1 mouse cellular context compared by ENCODE assay signal in the genomic region with DNA sequence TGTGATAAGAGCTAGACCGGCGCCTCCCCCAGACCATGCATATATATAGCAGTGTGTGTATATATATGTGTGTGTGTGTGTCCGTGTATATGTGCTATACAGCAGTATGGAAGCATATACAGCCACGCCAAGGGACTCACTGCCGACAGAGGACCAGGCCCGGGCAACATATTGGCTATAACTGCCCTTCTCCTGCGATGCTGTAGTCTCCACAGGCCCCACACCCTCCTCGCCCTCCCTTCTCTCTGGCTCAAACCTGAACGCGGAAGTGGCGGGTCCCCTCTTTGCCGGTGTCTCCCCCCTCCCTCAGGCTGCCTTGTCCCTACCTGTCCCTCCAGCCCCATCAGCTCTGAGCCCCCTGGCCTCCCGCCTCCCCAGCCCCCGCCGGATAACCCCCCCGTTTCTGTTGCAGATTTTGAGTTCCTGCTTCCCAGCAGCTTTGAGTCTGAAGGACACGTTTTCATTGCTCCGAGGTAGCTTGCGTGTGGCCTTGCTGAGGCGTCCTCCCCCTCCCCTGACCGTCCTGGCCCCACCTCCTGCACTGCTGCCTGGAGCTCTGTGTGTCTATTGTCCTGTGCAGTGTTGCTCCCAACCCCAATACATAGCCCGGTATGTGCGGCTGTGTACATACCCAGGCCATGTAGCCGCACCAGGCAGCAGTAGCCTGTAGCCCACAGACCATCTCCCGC.
TF ChIP-seq lines count a peak whose summit lies in the region.

No protein-coding gene starts in this region.

TF ChIP-seq in MEL, 35 proteins besides CTCF, POLR2A, EP300 and RAD21 (continued from another document):
- TF ChIP-seq ZKSCAN1 (IDR thresholded peaks at IDR 0.05; ENCODE audit: low read depth, low read length) (no peak), POLR2AphosphoS5 (IDR thresholded peaks at IDR 0.05; ENCODE audit: borderline replicate concordance, low read depth, low read length) (no peak), MAZ (IDR thresholded peaks at IDR 0.05; ENCODE audit: low read depth, low read length) (0 out of 2 replicates have a peak, but pooled peaks have one; percentile 26), CHD2 (IDR thresholded peaks at IDR 0.05; ENCODE audit: low read length) (no peak), SIN3A (IDR thresholded peaks at IDR 0.05; ENCODE audit: low read length) (peak; percentile 43; the same call in 1 of the 2 replicates), RCOR1 (IDR thresholded peaks at IDR 0.05; ENCODE audit: low read depth, low read length) (0 out of 2 replicates have a peak, but pooled peaks have one; percentile 17), POLR2AphosphoS2 (IDR thresholded peaks at IDR 0.05; ENCODE audit: low read length) (no peak)
